Mouse (Mus musculus) limb, embryonic 12.5 days (tissue): Measurements from ENCODE around the gene Cox16. TPM values are rescaled to one million over a fixed set of nuclear protein-coding genes. Genes with fewer than 3 reads are reported as not detected.
A peak's percentile ranks its signal among the peaks of the same experiment; 100 is the strongest.
"Not testable (repeated sequence)": the region's sequence is repeated elsewhere in the genome, so short reads cannot be mapped to it uniquely, and the experiment has no call there.

Experiments used
- ATAC-seq: fragments of 200-750 bp; cut with Nextera tagmentation; 2 replicates; pipeline ENCODE4 v1.8.0; 2017; ENCODE audit warnings: low read depth, moderate TSS enrichment; ENCODE audit not compliant: insufficient number of reproducible peaks, insufficient read depth, low FRiP score, low TSS enrichment
- H3K27ac ChIP-seq: fragments of 300-500 bp; sonication (generic); 2 replicates; pipeline ENCODE4 v1.5.1; 2016; ENCODE audit warnings: mild to moderate bottlenecking, moderate library complexity
- H3K27me3 ChIP-seq: fragments of 300-500 bp; sonication (generic); 2 replicates; pipeline ENCODE4 v1.6.1; 2016; ENCODE audit warnings: mild to moderate bottlenecking, moderate library complexity
- H3K36me3 ChIP-seq: fragments of 300-500 bp; sonication (generic); 2 replicates; pipeline ENCODE4 v1.6.1; 2016; ENCODE audit warnings: mild to moderate bottlenecking, moderate library complexity
- H3K4me1 ChIP-seq: fragments of 300-500 bp; sonication (generic); replicated peaks from 2 replicates; pipeline ENCODE4 v1.6.1; 2016
- H3K4me2 ChIP-seq: fragments of 300-500 bp; sonication (generic); 2 replicates; pipeline ENCODE4 v1.6.1; 2016; ENCODE audit warnings: mild to moderate bottlenecking, moderate library complexity
- H3K4me3 ChIP-seq: fragments of 300-500 bp; sonication (generic); replicated peaks from 2 replicates; pipeline ENCODE4 v1.5.1; 2016; ENCODE audit warnings: mild to moderate bottlenecking
- H3K9ac ChIP-seq: fragments of 300-500 bp; sonication (generic); replicated peaks from 2 replicates; pipeline ENCODE4 v1.6.1; 2016; ENCODE audit warnings: mild to moderate bottlenecking, moderate library complexity
- H3K9me3 ChIP-seq: fragments of 300-500 bp; sonication (generic); 2 replicates; pipeline ENCODE4 v1.6.1; 2016; ENCODE audit warnings: mild to moderate bottlenecking, moderate library complexity
- WGBS: fragments of 180-500 bp; shearing (Covaris S2); methylation state at CpG from one replicate; pipeline ENCODE4 v1.1.7; 2016; 5-methylcytosine and 5-hydroxymethylcytosine counted together
- polyA plus RNA-seq: library from polyadenylated mRNA; unstranded; fragments of >200 nt; fragmentation: Nextera tagmentation; extraction: Ambion mirVana; gene quantifications from 2 replicates; pipeline ENCODE4 v1.2.1, GENCODE M21; 2016

The Cox16 gene
- polyA plus RNA-seq, result 132 and 136 TPM in 2 replicates

GRCm38 (mm10) chr12:81484727-81485191 is at the start of gene Cox16:
TSS of gene Cox16 (minus strand) at chr12:81485127.
- 0% methylated on average over 31 of the region's 31 CpGs for WGBS
- H3K36me3 ChIP-seq, result no peaks in the 10 kb centered on the region; the same call in 1 of the 2 replicates
- no peaks in the 10 kb centered on the region for H3K4me1 ChIP-seq
- H3K27me3 ChIP-seq, result no peaks in the 10 kb centered on the region
- H3K9me3 ChIP-seq, result no peaks in the 10 kb centered on the region
- peak; percentile 97 for ATAC-seq
- peak within 1 kb of the TSS; percentile 92 for H3K27ac ChIP-seq
- peak within 1 kb of the TSS; percentile 62 for H3K4me3 ChIP-seq
- peak within 1 kb of the TSS; percentile 60 for H3K4me2 ChIP-seq
- H3K9ac ChIP-seq, result peak within 1 kb of the TSS; percentile 53

GRCm38 (mm10) chr12:81533029-81533419 is 48.1 kb upstream of the Cox16 start:
- no peak for ATAC-seq
- H3K27ac ChIP-seq, result peak overlapping the region; percentile 79; the same call in 1 of the 2 replicates
- H3K9ac ChIP-seq, result peak overlapping the region; percentile 75; the same call in 1 of the 2 replicates
- peaks cover 5% of the 10 kb centered on the region; the same call in 1 of the 2 replicates for H3K4me1 ChIP-seq
- peak overlapping the region; percentile 72 for H3K4me2 ChIP-seq
- no peaks in the 10 kb centered on the region for H3K27me3 ChIP-seq
- H3K36me3 ChIP-seq, result no peaks in the 10 kb centered on the region
- 35% methylated on average over 4 of the region's 4 CpGs for WGBS
- H3K4me3 ChIP-seq, result peak overlapping the region; percentile 75
- no peaks in the 10 kb centered on the region for H3K9me3 ChIP-seq

GRCm38 (mm10) chr12:81532316-81533028 is 47.5 kb upstream of the Cox16 start, which contains the start of the genes Gm20498 and Synj2bp:
TSS of gene Gm20498 (minus strand) at chr12:81532905.
TSS of gene Synj2bp (minus strand) at chr12:81532911.
- Histone ChIP-seq H3K4me3 (peak within 1 kb of the TSS; percentile 75), H3K27me3 (no peaks in the 10 kb centered on the region), H3K4me2 (peak within 1 kb of the TSS; percentile 72), H3K4me1 (peaks cover 5% of the 10 kb centered on the region; the same call in 1 of the 2 replicates), H3K27ac (peak within 1 kb of the TSS; percentile 79), H3K9me3 (no peaks in the 10 kb centered on the region), H3K36me3 (no peaks in the 10 kb centered on the region), H3K9ac (peak within 1 kb of the TSS; percentile 75)
- ATAC-seq, result peak; percentile 89
- under 1% methylated on average over 46 of the region's 46 CpGs for WGBS

GRCm38 (mm10) chr12:81530587-81530986 is 45.7 kb upstream of the Cox16 start:
- not testable (repeated sequence) for ATAC-seq, H3K9me3 ChIP-seq, H3K4me3 ChIP-seq, H3K9ac ChIP-seq, H3K4me1 ChIP-seq, H3K4me2 ChIP-seq, H3K36me3 ChIP-seq, H3K27ac ChIP-seq, H3K27me3 ChIP-seq
- WGBS, result 74% methylated on average over 8 of the region's 8 CpGs

GRCm38 (mm10) chr12:81496906-81497305 is 12.0 kb upstream of the Cox16 start:
- not testable (repeated sequence) for H3K4me2 ChIP-seq, H3K4me1 ChIP-seq, H3K9ac ChIP-seq, H3K9me3 ChIP-seq, H3K4me3 ChIP-seq, H3K27me3 ChIP-seq, ATAC-seq, H3K27ac ChIP-seq
- H3K36me3 ChIP-seq, result peaks cover 12% of the 10 kb centered on the region
- WGBS, result 96% methylated on average over 9 of the region's 9 CpGs

- no peaks in the 10 kb centered on the region for H3K9me3 ChIP-seq
- 93% methylated on average over 5 of the region's 5 CpGs for WGBS
- H3K4me3 ChIP-seq, result no peak overlapping the region
These were observed 5.6 kb upstream of the Cox16 start for GRCm38 (mm10) chr12:81490491-81490890.

GRCm38 (mm10) chr12:81485311-81485710 is 384 bp upstream of the Cox16 start:
- Histone ChIP-seq H3K36me3 (no peaks in the 10 kb centered on the region), H3K4me1 (no peaks in the 10 kb centered on the region), H3K4me3 (peak overlapping the region; percentile 62), H3K9me3 (no peaks in the 10 kb centered on the region), H3K27ac (no peak overlapping the region), H3K4me2 (peak overlapping the region; percentile 60), H3K27me3 (no peaks in the 10 kb centered on the region), H3K9ac (no peak overlapping the region)
- 43% methylated on average over 6 of the region's 6 CpGs for WGBS
- ATAC-seq, result no peak

More at GRCm38 (mm10) chr12:81490491-81490890, 5.6 kb upstream of the Cox16 start:
- ATAC-seq, result no peak
- Histone ChIP-seq H3K9ac (no peak overlapping the region), H3K4me2 (no peak overlapping the region), H3K4me1 (no peaks in the 10 kb centered on the region), H3K27ac (no peak overlapping the region), H3K36me3 (no peaks in the 10 kb centered on the region), H3K27me3 (no peaks in the 10 kb centered on the region)

GRCm38 (mm10) chr12:81484212-81484611 is 715 bp downstream of the Cox16 start:
- H3K27ac ChIP-seq, result no peak overlapping the region

GRCm38 (mm10) chr12:81483656-81484055 is 1.3 kb downstream of the Cox16 start:
- H3K4me3 ChIP-seq, result peak overlapping the region; percentile 62
- H3K36me3 ChIP-seq, result no peaks in the 10 kb centered on the region; the same call in 1 of the 2 replicates
- 51% methylated on average over 17 of the region's 17 CpGs for WGBS
- peak overlapping the region; percentile 60 for H3K4me2 ChIP-seq
- no peaks in the 10 kb centered on the region for H3K27me3 ChIP-seq
- H3K4me1 ChIP-seq, result no peaks in the 10 kb centered on the region
- no peaks in the 10 kb centered on the region for H3K9me3 ChIP-seq
- H3K9ac ChIP-seq, result no peak overlapping the region
- ATAC-seq, result no peak
- H3K27ac ChIP-seq, result no peak overlapping the region

More at GRCm38 (mm10) chr12:81484212-81484611, 715 bp downstream of the Cox16 start:
- WGBS, result 3% methylated on average over 7 of the region's 7 CpGs
- Histone ChIP-seq H3K36me3 (no peaks in the 10 kb centered on the region; the same call in 1 of the 2 replicates), H3K27me3 (no peaks in the 10 kb centered on the region), H3K4me1 (no peaks in the 10 kb centered on the region), H3K9ac (peak overlapping the region; percentile 53; the same call in 1 of the 2 replicates), H3K4me2 (peak overlapping the region; percentile 60), H3K4me3 (peak overlapping the region; percentile 62), H3K9me3 (no peaks in the 10 kb centered on the region)
- no peak for ATAC-seq

GRCm38 (mm10) chr12:81459051-81459450 is 25.9 kb downstream of the Cox16 start:
- not testable (repeated sequence) for H3K9ac ChIP-seq, H3K27ac ChIP-seq, H3K4me3 ChIP-seq, H3K27me3 ChIP-seq, H3K4me2 ChIP-seq, ATAC-seq, H3K36me3 ChIP-seq, H3K4me1 ChIP-seq
- peaks cover 16% of the 10 kb centered on the region for H3K9me3 ChIP-seq
- WGBS, result 94% methylated on average over 7 of the region's 7 CpGs

- H3K27ac ChIP-seq, result not testable (repeated sequence)
These were observed 45.9 kb downstream of the Cox16 start for GRCm38 (mm10) chr12:81438985-81439384.

More at GRCm38 (mm10) chr12:81438985-81439384, 45.9 kb downstream of the Cox16 start:
- not testable (repeated sequence) for H3K36me3 ChIP-seq, H3K9ac ChIP-seq, H3K27me3 ChIP-seq, H3K4me3 ChIP-seq, H3K4me1 ChIP-seq, H3K9me3 ChIP-seq, H3K4me2 ChIP-seq, ATAC-seq
- 93% methylated on average over 9 of the region's 9 CpGs for WGBS
